Mouse (Mus musculus) v-Abl transformed pro-B cells (cell line): ENCODE data around the gene Mvp.

ENCODE experiments used
- in situ Hi-C, 2 experiments: fragments of 400-800 bp; cut with MboI; formaldehyde crosslinking; loops; one replicate each; pipeline ENCODE4 v1.15.1; 2025; ENCODE audit not compliant: unreplicated experiment in 2 of 2

Gene Mvp

DNA sequence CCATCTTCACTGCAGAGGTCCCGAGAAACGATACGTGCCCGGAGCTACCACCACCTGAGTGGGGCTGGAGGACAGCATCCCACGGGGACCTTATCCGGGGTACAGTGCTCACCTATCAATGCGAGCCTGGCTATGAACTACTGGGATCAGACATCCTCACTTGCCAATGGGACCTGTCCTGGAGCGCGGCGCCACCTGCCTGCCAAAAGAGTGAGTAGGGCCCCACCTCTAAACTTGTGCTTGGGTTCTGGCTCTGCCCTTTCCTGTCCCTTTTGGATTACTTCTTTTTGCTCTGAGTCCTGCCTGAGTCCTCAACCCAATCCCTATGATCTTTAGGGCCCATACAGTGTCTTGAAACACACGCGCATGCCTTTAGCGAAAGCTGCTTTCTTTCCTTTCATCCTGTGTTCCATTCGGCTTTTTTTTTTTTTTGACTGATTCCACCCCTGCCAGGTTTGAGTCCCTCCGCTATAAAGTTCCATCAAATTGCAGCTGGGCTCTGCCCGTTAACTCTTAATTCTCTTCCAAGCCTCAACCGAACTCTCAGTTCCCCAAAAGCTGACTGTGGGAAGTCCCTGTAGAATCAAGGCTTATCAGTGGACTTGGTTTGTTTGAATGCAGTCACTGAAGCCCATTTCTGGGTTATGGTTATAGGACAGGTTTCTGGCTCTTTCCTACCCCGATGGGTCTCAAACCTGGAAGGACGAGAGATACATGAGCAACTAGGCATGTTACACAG, 50.7 kb downstream of the Mvp start:
- in situ Hi-C loops, result loop anchor here in 1 of 2 experiments (25.0 kb wide), 1 partner anchor 126 kb away; the partner anchor contains the start of genes 4930451I11Rik and Doc2a

DNA sequence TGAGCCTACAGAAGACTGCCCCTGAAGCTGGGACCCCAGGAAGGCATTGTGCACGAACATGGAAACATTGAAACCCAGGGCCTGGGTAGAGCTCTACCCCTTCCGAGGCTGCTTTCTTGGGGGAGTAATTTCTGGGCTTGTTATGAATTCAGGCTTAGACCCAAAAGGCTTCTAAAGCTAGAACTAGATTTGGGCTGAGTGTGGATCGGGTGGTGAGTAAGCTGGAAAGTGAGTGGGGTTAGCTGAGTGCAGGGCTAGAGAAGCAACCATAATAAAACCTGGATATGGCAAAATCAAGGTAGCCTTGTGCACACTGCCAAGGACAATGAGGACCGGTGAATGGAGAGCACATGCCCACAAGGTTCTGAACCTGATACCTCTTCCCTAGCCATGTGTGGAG, 52.5 kb downstream of the Mvp start:
- in situ Hi-C loops, result loop anchor here in 1 of 2 experiments (25.0 kb wide), 1 partner anchor 125 kb away; the partner anchor contains the start of genes 4930451I11Rik and Doc2a

DNA sequence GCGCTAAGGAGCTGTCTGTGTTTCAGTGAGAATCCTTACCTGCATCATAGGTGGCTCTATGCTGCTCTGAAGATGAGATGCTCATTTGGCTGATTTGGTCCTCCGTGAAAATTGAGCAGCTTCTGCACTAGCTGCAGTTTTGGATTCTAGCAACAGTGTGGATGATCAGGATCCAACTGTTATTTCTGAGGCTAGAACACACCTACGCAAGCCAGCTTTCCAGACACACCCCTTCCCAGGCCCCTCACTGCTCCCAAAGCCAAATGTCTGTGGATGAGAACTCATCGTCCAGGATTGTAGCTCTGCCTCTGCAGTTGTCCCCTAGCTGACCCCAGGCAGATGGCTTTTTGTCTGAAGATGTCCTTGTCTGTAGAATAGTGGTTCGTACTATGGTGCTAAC, 53.3 kb downstream of the Mvp start:
- in situ Hi-C loops, result loop anchor here in 1 of 2 experiments (25.0 kb wide), 1 partner anchor 124 kb away; the partner anchor contains the start of genes 4930451I11Rik and Doc2a

DNA sequence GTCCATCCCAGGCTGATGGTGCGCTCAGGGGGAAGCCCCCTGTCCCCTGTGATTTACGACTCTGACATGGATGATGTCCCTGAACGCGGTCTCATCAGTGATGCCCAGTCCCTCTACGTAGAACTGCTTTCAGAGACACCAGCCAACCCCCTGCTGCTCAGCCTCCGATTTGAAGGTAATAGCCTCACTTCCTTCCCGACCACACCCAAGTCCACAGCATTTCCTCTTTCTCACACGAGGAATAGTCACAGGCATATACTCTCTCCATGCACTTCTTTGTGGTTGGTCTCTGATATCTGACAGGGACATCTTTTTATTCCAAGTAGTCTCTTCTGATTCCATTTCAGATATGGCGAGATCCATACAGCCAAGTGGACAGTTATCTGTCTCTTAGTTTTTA, 54.6 kb downstream of the Mvp start:
- in situ Hi-C loops, result loop anchor here (10.0 to 25.0 kb wide), 2 partner anchors 45 to 122 kb away; partner anchors contain the start of genes 4930451I11Rik (in 1 of the 2) and Doc2a (in 1 of the 2)

DNA sequence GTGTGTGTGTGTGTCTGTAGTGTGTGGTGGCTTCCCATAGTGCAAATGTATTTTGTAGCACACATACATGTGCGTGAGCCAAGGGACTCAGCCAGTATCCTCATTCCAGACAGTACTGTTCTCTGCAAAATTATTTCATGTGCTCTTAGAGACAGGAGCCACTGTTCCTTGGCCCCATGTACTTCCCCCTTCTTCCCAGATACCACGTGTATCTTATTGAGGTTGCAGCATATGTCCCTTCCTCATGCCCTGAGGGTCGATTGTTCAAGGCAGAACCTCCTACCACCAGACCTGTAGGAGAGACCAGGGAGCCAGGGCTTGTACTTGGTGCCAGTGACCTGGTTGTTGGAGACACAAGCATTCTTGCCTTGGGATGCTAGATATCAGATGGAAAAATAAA, 59.3 kb downstream of the Mvp start:
- in situ Hi-C loops, result loop anchor here (10.0 to 25.0 kb wide), 2 partner anchors 50 to 118 kb away; partner anchors contain the start of genes 4930451I11Rik (in 1 of the 2) and Doc2a (in 1 of the 2)

DNA sequence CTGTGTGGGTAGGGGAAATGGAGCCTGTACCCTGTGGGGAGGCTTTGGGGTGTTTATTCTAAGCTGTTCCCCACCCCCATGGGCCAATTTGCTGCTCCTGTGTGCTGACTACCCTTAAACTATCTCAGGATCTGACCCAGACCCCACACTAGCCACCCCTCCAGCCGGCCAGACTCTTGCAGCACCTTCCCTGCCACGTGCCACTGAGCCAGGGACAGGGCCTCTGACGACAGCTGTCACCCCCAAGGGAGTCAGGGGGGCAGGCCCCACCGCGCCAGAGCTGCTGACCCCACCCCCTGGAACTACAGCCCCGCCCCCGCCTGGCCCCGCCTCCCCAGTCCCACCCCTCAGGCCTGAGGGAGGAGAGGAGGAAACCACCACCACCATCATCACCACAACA, 61.8 kb downstream of the Mvp start:
- in situ Hi-C loops, result loop anchor here (10.0 to 25.0 kb wide), 2 partner anchors 52 to 115 kb away; partner anchors contain the start of genes 4930451I11Rik (in 1 of the 2) and Doc2a (in 1 of the 2)

DNA sequence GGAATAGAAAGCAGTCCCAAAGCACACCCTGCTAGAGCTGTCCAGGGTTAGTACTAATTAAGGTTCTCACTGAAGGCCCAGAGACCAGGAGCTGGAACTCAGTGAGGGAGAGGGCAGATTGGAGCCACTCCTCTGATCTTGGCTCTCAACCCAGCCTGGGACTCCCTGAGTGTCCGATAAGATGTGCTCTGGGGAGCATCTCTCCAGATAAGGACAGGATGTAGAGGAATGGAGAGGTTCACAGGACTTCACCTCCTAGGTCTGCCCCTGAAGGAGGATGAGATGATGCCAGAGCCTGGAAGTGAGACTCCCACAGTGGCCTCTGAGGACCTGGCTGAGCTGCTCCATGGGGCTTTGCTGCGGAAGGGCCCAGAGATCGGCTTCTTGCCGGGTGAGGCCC, 62.7 kb downstream of the Mvp start:
- in situ Hi-C loops, result loop anchor here (10.0 to 25.0 kb wide), 2 partner anchors 53 to 114 kb away; partner anchors contain the start of genes 4930451I11Rik (in 1 of the 2) and Doc2a (in 1 of the 2)

DNA sequence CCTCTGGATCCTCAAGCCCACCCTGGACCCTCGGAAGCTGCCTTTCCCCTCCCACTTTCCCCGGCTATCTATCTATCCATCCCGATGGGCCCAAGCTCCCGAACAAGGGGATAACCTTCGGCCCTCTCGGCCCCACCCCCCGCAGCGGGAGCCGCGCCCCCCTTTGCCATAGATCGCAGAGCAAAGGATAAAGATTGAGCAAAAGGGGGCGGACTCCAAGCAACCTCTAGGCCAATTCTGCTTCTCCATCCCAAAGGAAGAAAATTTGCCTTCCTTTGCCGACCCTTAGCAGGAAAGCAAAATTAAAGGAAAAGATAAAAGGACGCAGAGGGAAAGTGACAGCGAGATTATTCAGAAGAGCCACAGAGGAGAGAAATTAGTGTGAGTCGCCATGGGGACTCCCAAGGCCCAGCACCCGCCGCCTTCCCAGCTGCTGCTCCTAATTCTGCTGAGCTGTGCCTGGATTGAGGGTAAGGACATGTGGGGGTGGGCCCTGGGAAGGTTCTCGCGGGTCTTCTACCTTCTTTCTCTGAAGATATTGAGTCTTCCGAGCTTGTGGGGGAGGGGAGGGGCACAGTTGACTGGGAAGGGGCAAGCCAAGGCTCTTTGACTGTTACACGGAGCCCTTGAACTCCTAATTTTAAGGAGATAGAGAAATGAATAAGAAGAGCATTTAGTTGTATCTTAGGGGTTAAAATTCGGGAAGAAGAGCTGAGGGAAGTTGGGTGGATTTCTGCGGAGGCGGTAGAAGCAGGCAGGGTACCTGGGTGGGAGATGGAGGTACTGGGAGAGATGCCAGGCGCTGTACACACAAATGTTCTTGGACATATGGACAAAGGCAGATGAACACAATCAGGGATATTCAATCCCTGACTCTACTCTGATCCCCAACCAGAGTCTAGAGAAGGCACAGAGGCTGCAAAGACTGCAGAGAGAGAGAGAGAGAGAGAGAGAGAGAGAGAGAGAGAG, 63.5 kb downstream of the Mvp start:
- in situ Hi-C loops, result loop anchor here (10.0 to 25.0 kb wide), 2 partner anchors 54 to 114 kb away; partner anchors contain the start of genes 4930451I11Rik (in 1 of the 2) and Doc2a (in 1 of the 2)

DNA sequence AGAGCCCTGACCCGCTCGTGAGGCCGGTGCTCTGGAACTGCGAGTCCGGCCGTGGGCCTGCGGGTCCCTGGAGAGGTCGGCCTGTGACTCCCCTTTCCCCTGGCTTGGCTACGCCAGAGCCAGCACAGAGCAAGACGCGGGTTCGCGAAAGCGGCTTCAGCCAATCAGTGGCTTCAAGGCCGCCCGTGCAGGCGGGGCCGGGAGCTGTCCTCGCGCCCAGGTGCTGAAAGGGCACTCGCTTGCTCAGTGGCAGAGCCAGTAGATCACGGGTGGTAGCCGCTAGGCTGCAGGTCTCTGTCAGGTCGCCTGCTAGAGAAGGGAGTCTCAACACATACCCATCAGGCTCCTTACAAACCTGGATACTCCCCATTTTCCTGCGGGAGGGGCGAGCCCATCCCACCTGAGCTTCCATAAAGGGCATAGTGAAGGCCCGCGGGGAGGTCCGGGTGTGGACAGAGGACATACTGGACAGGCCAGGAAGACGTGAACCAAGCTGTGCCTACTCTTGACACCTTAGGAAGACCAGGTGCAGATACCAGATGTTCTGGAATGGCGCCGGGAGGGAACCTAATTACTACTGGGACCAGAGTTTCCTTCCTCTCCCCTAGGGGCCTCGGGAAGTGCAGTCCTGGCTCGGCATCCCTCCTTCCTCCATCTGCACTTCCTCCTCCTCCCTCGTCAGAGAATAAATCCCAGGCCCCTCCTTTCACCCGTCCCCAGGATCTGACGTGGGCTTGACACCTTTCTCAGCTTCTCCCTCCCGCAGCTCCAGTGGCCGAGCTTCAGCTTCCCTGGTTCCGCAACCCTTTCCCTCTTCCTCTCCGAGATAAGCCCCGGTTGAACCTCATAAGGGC, 64.4 kb downstream of the Mvp start, which contains the start of gene Sez6l2:
Gene Sez6l2, plus strand, starts transcription at position 771 of the 854 bp plus-strand sequence.
- in situ Hi-C loops, result loop anchor here (10.0 to 25.0 kb wide), 3 partner anchors 55 to 125 kb away; partner anchors contain the start of genes 4930451I11Rik (in 1 of the 2) and Doc2a (in 1 of the 2)

DNA sequence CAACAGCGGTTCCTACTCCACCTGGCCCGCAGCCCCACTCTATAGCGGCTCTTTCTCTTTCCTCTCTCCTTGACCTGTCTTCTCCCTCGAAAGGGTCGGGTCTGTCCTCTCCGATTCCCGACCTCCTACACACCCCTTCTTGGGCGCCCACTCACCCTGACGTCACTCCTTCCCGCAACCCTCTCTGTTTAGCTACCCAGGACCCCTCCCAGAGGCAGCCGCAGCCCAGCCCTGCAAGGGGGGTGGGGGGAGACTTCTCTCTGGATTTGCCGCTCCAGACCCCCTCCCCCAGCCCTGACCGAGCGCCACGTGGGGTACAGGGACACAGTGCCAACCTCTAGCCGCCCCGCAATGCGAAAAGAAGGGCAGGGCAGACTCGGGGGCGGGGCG, 65.0 kb downstream of the Mvp start, which contains the start of gene Asphd1:
Gene Asphd1, minus strand, starts transcription at position 180 of the 390 bp plus-strand sequence.
- in situ Hi-C loops, result loop anchor here in 1 of 2 experiments (10.0 kb wide), 1 partner anchor 125 kb away; no protein-coding TSS in a partner anchor

DNA sequence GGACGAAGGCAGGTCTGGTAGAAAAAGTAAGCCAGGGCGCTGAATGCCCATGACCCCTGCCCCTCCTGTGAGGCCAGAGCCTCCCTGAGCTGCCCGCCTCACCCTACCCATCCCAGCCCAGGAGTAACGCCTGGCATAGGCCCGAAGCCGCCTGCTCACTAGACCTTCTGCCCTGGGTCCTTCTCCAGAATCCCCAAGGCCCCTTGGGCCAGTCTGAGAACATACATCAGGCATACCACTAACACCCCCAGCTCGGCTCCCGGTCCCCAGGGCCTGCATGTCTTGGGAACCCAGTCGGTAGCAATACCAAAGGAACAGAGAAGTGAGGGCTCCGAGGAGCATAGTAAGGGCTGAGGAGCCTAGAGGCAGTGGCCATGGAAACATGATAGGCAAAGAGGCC, 65.8 kb downstream of the Mvp start:
- in situ Hi-C loops, result loop anchor here in 1 of 2 experiments (10.0 kb wide), 1 partner anchor 124 kb away; no protein-coding TSS in a partner anchor

DNA sequence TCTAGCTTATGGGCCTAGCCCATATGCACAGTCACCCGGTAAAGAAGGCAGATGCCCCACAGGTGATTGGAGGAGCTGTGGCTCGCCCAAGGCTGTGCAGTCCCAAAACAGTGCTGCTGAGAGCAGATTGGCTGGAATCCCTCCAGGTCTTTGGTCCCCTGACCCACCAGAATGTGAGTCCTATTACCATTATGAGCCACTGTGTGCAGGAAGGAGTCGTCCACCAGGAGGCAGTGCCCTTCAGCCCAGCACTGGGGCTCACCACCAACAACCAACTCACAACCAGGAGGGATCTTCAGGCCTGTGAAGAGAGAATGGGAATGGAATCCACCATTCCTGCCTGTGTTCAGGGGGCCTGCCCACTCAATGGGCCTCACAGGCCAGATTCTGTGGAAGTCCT, 67.9 kb downstream of the Mvp start:
- in situ Hi-C loops, result loop anchor here in 1 of 2 experiments (10.0 kb wide), 1 partner anchor 122 kb away; no protein-coding TSS in a partner anchor

DNA sequence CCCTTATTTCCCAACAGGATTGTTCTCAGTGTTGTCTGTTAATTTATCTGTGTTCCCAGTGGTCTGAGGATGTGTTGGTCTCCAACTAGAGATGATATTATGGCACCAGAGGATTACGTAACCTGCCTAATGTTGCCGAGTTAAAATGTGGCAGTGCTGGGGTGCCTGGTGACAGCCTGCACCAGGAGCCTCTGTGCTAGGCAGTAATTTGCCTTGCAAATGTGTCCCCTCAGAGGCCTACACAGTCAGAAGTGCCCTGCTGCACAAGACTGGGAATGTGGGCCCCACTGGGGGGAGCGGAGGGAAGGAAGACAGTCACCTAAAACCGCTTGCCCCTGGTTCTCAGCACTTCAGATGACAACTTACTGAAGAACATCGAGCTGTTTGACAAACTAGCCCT, 72.6 kb downstream of the Mvp start:
- in situ Hi-C loops, result loop anchor here in 1 of 2 experiments (10.0 kb wide), 1 partner anchor 117 kb away; no protein-coding TSS in a partner anchor

DNA sequence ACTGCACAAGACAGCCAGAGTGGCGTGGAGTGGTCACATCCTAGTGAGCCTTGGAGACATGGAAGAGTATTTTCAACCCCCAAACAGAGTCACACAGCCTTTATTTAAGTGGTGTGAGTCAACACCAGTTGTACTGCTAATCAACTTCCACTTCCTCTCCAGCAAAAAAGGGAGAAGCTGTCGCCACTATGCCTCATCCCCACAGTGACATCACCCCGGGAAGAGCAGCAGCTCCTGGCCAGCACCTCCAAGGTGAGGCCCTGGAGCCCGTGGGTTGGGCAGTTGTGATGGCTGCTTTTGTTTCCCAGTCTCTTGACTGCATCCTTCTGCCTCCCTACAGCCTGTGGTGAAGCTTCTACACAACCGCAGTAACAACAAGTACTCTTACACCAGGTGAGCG, 73.2 kb downstream of the Mvp start:
- in situ Hi-C loops, result loop anchor here in 1 of 2 experiments (10.0 kb wide), 1 partner anchor 116 kb away; no protein-coding TSS in a partner anchor
